Mouse (Mus musculus) frontal cortex, adult 2 months (tissue): ENCODE data around the gene Serpina16. TPM values are rescaled to one million over a fixed set of nuclear protein-coding genes. Genes with fewer than 3 reads are reported as not detected.
"Not testable (repeated sequence)": the region's sequence is repeated elsewhere in the genome, so short reads cannot be mapped to it uniquely, and the experiment has no call there.

Experiments
- DNase-seq, 2 experiments: peaks; one replicate each; pipeline ENCODE4 v3.0.0; 2022; ENCODE audit warnings: low spot score in 1 of 2; ENCODE audit errors: extremely low spot score in 1 of 2
- polyA plus RNA-seq: library from polyadenylated mRNA; depleted of rRNA; stranded (reverse); fragments of >200 nt; gene quantifications from 2 replicates; pipeline ENCODE4 v1.2.3, GENCODE M21; 2012; rRNA removed

The Serpina16 gene
- not detected in 2 replicates for polyA plus RNA-seq

DNA sequence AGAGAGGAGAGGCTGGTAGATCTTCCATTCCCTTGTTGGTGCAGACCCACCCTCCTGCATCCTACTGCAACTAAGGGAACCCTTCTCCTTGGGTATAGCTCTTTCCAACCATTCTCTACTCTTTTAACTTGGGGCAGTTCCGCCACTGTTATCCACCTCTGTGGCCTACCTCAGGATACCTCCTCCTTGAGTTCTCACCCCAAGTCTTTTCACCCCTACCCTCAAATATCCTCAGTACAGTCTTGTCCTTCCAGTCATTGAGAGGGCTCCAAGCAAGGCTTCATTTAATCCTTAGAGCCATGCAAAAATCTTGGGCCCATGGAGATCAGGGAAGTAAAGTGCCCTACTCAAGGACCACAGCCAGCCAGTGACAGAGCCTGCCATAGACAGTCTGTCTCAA, at the start of gene Serpina16:
TSS of gene Serpina16 (minus strand) at position 101 of the 400 bp plus-strand sequence.
- DNase-seq = no peak

DNA sequence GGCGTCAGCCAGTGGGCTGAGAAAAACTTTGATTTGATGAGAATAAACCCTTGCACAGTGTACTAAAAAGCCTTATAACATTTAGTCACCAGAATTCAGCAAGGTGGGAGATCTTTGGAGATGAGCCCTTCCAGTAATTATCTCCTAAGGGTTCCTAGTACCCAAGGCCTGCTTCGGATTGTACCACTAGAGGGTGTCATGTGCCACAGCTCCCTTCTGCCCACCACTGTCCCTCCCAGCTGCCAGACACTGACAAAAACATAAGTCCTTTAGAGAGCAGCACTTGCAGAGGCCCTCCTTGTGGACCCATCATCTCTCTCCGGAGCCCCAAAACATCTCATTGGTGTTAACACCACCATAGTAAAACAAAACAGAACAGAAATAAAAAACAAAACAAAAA, 35.6 kb upstream of the Serpina16 start:
- DNase-seq = no peak

DNA sequence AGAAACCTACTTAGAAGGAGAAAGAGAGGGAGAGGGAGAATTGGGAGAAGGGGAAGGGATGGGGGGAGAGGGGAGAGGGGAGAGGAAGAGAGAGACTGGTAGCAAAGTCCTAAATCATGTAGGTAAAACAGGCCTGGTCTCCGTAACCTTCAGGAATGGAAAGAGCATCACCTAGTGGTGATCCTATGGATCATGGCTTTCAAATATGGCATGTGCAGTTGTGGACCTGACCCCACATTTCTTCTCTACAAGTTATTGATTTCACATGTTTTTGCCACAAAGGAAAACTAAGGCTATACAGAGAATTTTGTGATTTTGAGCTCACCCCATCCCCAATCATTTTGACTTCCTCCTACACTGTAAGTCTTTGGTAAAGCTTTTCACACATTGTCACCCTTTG, 34.5 kb upstream of the Serpina16 start:
- DNase-seq = peak in 1 of 2 experiments; percentile 2

DNA sequence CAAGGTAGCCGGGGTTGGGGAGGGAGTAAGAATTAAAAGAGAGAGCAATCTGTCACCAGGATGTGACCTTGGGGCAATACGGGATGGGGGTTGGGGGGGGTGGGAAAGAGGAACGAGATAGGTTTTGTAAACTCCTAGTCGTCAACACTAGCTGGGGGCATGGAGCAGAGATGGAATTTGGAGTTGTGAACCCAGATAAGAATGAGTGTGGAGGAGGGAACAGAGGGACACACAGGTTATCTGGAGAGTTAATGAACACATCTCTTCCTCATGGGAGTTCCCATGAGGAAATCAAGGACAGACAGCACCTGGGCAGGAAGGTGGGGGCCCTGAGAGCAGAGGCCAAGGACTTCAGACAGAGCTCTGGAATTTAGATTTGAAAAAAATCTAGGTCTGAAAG, 30.2 kb upstream of the Serpina16 start:
- DNase-seq = no peak

DNA sequence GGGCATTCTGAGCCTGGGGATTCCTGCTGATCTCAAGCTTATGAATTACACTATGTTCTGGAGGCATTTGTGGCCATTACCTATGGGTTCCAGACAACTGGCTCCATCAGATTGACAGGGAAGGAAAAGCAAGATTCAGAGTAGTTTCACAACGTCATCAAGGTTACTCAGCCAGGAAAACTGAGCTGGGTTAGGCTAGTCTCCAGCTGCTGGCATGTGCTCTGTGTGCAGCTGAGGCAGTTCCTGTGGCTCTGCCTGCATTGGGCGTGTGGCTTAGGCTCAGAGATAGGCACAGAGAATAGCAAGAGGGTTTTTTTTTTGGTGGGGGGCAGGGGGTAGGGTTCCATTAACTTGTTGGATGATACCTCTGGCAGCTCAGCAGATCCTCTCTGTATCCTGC, 29.6 kb upstream of the Serpina16 start:
- no peak for DNase-seq

DNA sequence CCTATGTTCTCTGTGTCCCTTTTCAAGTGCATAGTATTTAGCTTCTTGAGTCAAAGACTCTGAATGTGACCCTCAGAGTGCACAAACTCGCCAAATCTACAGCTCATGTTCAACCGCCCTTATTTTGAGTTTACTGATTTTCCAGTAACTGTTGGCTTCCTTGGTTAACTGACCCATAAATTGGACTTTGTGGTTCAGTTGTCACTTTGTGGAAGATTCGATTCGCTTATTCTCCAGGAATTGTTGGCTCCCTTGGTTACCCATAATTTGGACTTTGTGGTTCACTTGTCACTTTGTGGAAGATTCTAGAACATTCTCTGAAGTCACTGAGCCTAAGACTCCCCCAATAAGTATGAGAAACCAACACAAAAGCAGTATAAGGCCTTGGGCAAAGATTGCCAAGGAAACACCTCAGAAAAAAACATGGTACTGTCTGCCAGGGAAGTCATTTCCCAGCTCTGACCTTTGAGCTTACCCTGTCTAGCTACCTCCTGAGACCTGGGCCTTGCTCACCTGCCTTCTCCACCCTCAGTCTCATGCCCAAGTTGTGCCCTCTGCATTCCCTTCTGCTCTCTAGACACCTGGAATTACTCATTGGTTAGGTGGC, 24.3 kb upstream of the Serpina16 start:
- DNase-seq = no peak

DNA sequence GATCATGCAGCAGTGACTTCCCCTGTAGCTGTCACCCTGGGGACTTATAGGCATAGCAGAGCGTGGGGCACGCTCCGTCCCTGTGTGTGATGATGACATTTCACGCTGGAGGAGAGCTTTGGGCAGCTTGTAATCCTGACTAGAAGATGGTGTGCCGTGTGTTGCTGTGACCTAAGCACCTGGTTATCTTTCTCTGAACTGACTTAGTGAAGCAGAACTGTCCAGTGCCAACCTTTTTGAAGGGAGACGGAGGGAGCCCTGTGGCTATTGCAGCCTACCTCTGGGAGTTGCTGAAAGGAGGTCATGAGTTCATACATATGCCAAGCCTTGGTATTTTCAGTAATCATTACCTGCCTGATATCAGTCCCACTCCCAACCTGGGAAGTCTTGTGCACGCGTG, 19.5 kb upstream of the Serpina16 start, which contains the start of gene Serpina1f:
TSS of gene Serpina1f (minus strand) at position 101 of the 400 bp plus-strand sequence.
- no peak for DNase-seq

DNA sequence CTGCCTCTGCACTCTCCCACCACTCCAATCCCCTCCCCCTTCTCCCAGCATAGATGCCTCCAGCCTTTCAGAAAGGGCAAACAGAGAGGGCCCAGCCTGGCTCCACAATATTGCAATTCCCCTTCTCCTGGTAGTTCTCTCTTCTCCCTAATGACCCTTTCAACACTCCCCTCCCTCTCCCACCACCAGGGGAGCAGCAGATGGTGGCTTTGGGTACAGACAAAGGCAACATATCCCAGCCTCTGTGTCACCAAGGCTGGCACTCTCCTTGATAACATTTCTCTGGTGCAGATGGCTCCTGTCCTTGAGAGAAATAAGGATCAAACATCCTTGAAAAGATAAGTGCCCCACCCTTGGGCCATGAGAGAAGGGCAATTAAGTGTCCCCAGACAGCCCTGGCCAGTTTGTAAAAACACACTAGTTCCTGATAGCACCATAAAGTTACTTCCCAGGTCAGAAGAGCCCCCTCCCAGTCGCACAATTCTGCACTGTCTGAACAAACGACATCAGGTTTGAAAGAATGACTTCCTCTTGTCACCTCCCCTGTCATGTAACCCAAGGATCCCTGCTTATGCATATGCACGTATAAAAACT, 12.4 kb upstream of the Serpina16 start:
- no peak for DNase-seq

DNA sequence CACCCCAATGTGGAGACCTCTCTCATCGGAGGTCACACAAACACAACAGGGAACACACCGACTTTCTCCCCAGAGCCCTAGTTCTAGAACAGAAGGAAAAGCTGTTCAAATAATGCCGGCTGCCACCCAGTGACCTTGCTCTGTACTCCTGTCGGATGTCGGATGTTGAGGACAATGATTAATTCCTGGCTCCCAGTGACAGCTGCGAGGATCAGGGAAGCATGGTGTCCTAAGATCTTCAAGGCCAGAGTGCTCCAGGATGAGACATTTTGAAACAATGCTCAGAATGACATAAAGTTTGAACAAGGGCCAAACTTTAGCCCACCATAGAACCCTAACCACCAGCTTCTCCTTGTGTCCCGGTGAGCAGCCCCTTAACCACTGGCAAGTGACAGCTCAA, 11.1 kb upstream of the Serpina16 start:
- no peak for DNase-seq

DNA sequence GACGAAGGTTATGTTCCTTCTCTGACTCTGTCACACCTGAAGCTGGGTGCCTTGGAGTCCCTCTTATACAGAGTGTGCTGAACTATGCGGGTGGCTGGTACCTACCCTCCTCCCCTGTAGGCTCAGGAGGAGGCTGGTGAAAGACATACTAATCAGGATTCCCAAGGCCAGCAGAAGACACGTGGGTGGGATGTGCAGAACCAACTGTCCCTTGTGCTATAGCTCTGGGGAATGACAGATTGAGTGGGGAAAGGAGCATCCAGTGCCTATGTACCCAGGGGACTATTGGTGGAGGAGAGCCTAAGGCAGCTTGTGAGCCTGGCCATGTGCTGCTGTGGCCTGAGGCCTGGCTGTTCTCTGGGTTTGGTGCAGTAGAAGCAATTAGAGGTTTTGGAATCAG, 10.1 kb upstream of the Serpina16 start:
- peak; percentile 59 to 64 for DNase-seq

DNA sequence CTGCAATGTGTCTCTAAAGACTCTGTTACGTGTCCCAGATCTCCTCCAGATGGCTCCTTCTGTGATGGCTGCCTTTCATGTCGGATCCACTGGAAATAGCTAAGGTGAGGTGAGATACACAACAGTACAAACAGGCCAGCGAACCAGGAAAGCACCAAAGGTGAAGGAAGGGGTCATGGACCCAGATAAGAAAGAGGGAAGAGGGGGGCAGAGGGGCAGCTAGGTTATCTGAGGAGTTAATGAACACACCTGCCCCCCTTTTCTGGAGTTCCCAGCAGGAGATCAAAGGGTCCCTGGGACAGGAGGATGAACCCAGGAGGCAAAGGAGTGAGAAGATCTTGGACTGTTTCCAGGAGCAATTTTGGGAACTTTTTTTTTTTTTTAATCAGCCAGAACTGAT, 9.4 kb upstream of the Serpina16 start:
- no peak for DNase-seq

DNA sequence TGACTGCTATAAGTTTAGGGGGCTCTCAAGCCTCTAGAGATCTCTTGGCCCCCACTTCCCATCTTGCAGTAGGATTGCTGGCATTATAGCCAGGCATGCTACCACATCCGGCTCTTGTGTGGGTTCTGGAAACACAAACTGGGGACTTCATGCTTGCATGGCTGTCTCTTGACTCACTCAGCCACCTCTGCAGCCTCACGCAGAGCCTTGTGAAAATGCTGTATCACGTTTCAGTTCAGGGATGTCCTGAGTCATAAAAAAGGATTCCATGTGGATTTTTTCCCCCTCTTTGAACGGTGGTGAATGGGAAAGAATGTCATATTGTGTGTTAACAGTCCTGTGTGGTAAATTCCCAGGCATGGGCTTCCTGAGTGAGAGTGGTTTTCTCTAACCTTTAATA, 7.8 kb upstream of the Serpina16 start:
- peak in 1 of 2 experiments; percentile 2 for DNase-seq

DNA sequence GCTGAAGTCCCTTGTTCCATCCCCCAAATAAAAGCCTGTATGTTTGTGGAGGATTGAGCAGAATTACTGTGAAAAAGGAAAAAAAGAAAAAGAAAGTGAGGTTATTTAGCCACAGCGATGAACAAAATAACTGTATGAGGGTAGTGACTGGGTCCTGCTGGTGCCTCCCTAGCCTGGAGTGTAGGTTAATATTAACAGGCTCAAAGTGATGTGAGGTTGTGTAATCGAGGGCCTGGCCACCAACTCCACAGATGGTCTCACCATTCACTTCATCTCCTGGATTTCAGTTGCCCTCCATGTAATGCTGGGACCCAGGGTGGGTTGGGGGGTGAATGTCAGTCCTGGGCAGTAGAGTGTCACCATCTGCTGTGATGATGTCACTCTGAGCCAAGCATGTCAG, 5.8 kb upstream of the Serpina16 start:
- DNase-seq = no peak

DNA sequence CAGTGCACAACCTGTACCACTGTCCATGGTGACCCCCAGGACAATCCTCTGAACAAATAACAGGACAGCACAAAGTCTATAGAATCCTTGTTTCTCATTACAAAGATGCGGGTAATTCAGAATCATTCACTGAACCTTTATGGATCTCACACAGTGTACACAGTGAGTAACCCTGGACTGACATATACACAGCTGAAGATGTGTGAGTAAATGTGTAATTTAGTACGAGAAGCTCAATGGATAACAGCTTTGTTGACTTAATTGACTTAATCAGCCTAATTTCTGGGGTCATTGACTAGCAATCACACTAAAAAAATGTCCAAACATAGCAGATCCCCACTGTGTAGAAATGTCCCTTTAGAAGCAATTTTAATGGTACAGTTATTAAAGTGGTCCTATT, 5.2 kb upstream of the Serpina16 start:
- DNase-seq = no peak

DNA sequence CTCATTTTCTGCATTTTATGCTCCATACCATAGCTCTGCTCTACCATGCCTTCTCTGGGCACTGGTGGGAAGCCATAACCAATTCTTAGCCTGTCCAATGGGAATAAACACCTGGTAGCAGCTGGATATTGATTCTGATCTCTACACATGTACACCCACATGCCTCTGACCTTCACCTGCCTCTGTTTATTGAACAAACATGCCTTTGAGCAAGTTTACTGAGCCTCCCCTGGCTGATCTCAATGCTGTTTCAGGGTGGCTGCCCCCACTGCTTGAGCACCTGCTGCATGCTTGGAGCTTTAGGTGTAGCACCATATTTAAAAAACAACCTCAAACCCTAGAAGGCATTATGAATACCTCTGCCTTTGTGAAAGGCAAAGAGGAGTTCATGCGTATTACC, 3.9 kb upstream of the Serpina16 start:
- DNase-seq = not testable (repeated sequence)

DNA sequence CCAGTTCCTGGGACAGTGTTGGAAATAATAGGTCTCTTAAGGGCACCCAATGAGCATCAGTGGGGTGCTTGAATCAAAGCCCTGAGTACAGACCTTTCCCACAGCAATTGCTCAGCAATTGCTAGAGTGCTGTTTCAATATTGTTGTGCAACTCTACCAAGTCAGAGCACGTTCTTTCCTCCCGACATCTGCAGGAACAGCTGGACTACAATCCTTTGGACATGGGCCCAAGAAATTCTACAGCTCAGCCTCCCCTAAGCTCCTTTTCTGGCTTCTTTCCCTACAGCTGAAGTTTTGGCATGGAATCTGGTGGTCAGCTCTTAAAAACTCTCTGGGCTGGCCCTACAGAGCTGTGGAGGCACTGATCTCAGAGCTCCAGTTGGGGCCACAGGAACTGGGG, 2.8 kb downstream of the Serpina16 start:
- no peak for DNase-seq

DNA sequence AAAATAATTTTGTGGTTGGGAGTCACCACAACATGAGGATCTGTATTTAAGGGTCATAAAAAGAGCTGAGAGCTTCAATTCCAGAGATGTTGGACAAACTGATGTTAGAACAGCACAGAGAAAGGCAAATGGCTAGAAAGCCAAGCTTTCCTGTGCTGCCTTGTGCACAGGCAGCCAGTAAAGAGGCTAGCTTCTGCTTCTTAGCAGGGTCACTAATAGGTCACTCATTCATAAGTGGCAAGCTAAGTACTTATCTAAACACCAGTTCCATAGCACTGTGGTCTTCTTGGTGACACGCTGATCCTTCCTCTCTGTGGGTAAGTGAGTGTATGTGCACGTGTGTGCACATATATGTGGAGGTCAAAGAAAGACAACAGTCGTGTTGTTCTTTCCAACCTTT, 4.5 kb downstream of the Serpina16 start:
- no peak for DNase-seq

DNA sequence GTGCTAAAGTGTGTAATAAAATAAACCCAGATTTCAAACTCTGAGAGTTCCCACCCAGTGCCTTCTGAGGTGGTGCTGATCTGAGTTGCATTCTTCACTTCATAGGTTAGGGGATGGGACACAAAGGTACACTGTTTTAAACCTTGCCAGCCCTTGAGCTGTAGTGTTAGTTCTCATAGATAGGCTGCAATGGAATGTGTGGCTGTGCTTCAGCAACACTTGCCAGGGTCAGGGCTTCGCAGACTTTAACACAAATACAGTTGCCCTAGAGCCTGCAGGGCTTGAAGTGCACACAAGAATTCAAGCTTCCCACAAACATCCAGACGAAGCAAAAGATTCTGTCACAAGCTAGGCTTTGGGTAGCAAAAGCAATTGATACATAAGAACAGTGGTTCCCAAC, 5.0 kb downstream of the Serpina16 start:
- no peak for DNase-seq

DNA sequence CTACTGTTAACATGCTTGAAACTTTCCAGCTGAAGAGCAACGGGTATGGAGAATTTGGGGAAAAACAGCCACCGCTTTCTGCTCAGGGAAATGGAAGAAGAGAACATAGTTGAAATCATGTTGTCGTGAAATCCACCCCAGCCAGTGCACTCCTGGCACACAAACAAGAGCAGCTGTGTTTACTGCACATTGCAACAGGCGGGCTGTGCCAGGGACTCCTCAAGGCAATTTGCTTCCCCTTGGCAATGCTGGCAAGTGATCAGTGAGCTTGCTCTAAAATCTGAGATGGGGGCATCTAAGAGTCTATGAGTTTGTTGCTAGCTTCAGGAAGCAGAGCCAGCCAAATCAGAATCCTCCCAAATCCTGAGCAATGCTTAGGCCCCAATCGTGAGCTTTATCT, 5.6 kb downstream of the Serpina16 start:
- peak in 1 of 2 experiments; percentile 47 for DNase-seq

DNA sequence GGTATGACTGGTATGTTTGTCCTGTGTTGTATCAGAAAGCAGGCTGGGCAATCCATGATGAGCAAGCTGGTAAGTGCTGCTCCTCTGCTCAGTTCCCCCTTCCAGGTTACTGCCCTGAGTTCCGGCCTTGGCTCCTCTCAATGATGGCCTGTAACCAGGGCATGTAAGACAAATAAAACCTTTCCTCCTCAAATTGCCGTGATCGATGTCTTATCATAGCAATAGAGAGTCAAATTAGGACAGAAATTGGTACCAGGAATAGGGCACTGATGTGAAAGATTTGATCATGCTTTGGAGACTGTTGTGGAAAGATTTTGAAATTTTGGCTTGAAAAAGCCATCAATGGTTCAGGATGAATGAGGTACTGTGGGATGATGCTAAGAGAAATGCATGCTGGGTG, 10.7 kb downstream of the Serpina16 start:
- no peak for DNase-seq

DNA sequence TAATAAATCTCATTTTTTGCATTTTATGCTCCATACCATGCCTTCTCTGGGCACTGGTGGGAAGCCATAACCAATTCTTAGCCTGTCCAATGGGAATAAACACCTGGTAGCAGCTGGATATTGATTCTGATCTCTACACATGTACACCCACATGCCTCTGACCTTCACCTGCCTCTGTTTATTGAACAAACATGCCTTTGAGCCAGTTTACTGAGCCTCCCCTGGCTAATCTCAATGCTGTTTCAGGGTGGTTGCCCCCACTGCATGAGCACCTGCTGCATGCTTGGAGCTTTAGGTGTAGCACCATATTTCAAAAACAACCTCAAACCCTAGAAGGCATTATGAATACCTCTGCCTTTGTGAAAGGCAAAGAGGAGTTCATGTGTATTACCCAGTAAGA, 13.9 kb downstream of the Serpina16 start:
- not testable (repeated sequence) for DNase-seq

DNA sequence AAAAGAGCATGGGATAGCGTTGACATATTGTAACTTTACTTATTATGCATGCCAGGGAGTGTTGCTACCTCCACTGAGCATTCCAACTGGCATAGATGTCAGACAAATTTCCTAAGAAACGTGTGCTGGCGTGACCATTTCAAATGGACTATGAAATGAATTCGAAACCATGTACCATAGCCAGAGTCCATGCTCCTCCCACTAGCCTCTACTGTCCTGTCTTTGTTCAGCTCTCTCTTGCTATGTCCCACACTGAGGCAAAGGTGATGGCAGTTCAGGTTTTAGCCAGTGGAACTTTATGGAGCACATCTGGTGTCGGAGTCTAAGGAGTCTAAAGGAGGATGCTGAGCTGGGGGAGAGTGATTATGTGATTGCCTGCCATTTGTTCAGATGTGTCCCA, 15.9 kb downstream of the Serpina16 start:
- DNase-seq = no peak

DNA sequence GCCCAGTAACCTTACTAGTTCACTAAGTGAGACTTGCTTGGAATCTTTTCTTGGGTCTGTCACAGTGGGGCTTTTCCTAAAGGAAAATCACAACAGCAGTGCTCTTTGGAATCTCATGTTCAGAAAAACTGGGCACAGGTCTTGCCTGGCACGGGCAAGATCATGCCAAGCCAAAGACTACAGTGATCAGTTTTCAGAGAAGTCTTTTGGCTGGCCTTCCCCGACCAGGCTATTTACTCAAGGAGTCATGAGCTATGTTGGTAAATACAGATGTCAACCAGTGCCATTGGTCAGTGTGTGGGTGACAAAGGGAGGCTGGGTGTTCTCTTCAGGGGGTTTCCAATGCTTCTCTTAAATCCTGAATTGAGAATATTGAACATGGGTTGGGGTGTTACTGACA, 16.8 kb downstream of the Serpina16 start:
- no peak for DNase-seq
